Mouse (Mus musculus) midbrain, embryonic 12.5 days (tissue): ENCODE measurements around the gene Hs3st5. TPM values are rescaled to one million over a fixed set of nuclear protein-coding genes. Genes with fewer than 3 reads are reported as not detected.
"Not testable (repeated sequence)": the region's sequence is repeated elsewhere in the genome, so short reads cannot be mapped to it uniquely, and the experiment has no call there.

Source experiments
- ATAC-seq: fragments of 200-750 bp; cut with Nextera tagmentation; 2 replicates; pipeline ENCODE4 v1.8.0; 2017; ENCODE audit warnings: low read depth, moderate TSS enrichment, moderate library complexity; ENCODE audit not compliant: low FRiP score
- H3K27ac ChIP-seq: fragments of 300-500 bp; sonication (generic); replicated peaks from 2 replicates; pipeline ENCODE4 v1.5.1; 2016; ENCODE audit warnings: mild to moderate bottlenecking
- H3K27me3 ChIP-seq: fragments of 300-500 bp; sonication (generic); 2 replicates; pipeline ENCODE4 v1.6.1; 2016; ENCODE audit warnings: mild to moderate bottlenecking
- H3K36me3 ChIP-seq: fragments of 300-500 bp; sonication (generic); 2 replicates; pipeline ENCODE4 v1.6.1; 2016
- H3K4me1 ChIP-seq: fragments of 300-500 bp; sonication (generic); 2 replicates; pipeline ENCODE4 v1.6.1; 2016
- H3K4me2 ChIP-seq: fragments of 300-500 bp; sonication (generic); replicated peaks from 2 replicates; pipeline ENCODE4 v1.6.1; 2016; ENCODE audit warnings: mild to moderate bottlenecking, moderate library complexity
- H3K4me3 ChIP-seq: fragments of 300-500 bp; sonication (generic); 2 replicates; pipeline ENCODE4 v1.5.1; 2016; ENCODE audit warnings: mild to moderate bottlenecking
- H3K9ac ChIP-seq: fragments of 300-500 bp; sonication (generic); replicated peaks from 2 replicates; pipeline ENCODE4 v1.6.1; 2016; ENCODE audit warnings: mild to moderate bottlenecking, moderate library complexity
- H3K9me3 ChIP-seq: fragments of 300-500 bp; sonication (generic); 2 replicates; pipeline ENCODE4 v1.6.1; 2016; ENCODE audit warnings: mild to moderate bottlenecking
- WGBS: fragments of 180-500 bp; shearing (Covaris S2); methylation state at CpG from one replicate; pipeline ENCODE4 v1.1.7; 2016; 5-methylcytosine and 5-hydroxymethylcytosine counted together
- polyA plus RNA-seq: library from polyadenylated mRNA; unstranded; fragments of >200 nt; fragmentation: Nextera tagmentation; extraction: Ambion mirVana; gene quantifications from 2 replicates; pipeline ENCODE4 v1.2.1, GENCODE M21; 2016

The Hs3st5 gene
- polyA plus RNA-seq, 1 experiment from 2014 or later, result 7.6 TPM

GRCm38 (mm10) chr10:36572540-36572939 lies 65.9 kb downstream of the Hs3st5 start:
- H3K27me3 ChIP-seq, result no peaks in the 10 kb centered on the region
- no peak overlapping the region for H3K9ac ChIP-seq
- H3K4me3 ChIP-seq, result no peak overlapping the region
- peaks cover 7% of the 10 kb centered on the region; the same call in 1 of the 2 replicates for H3K4me1 ChIP-seq
- no peaks in the 10 kb centered on the region for H3K9me3 ChIP-seq
- no peaks in the 10 kb centered on the region for H3K36me3 ChIP-seq
- 57% methylated on average over 3 of the region's 3 CpGs for WGBS
- H3K4me2 ChIP-seq, result no peak overlapping the region
- peak; percentile 58; the same call in 1 of the 2 replicates for ATAC-seq
- no peak overlapping the region for H3K27ac ChIP-seq

GRCm38 (mm10) chr10:36578375-36579145 lies 71.9 kb downstream of the Hs3st5 start:
- no peak overlapping the region for H3K27ac ChIP-seq
- H3K27me3 ChIP-seq, result no peaks in the 10 kb centered on the region
- no peak overlapping the region for H3K4me3 ChIP-seq
- no peaks in the 10 kb centered on the region for H3K4me1 ChIP-seq
- 0 out of 2 replicates have a peak, but pooled peaks have one; percentile 47 for ATAC-seq
- no peak overlapping the region for H3K4me2 ChIP-seq
- 48% methylated on average over 4 of the region's 4 CpGs for WGBS
- H3K9me3 ChIP-seq, result no peaks in the 10 kb centered on the region
- H3K36me3 ChIP-seq, result no peaks in the 10 kb centered on the region
- no peak overlapping the region for H3K9ac ChIP-seq

- Histone ChIP-seq H3K27me3 (no peaks in the 10 kb centered on the region), H3K4me2 (no peak overlapping the region), H3K9ac (no peak overlapping the region), H3K4me1 (no peaks in the 10 kb centered on the region), H3K4me3 (no peak overlapping the region), H3K36me3 (no peaks in the 10 kb centered on the region), H3K27ac (no peak overlapping the region), H3K9me3 (no peaks in the 10 kb centered on the region)
- ATAC-seq, result no peak
- 83% methylated on average over 1 of the region's 1 CpGs for WGBS
Observed at GRCm38 (mm10) chr10:36610400-36610799, 103.8 kb downstream of the Hs3st5 start.

GRCm38 (mm10) chr10:36611415-36611814 lies 104.8 kb downstream of the Hs3st5 start:
- not testable (repeated sequence) for H3K36me3 ChIP-seq, ATAC-seq, H3K4me3 ChIP-seq, H3K4me1 ChIP-seq, H3K9ac ChIP-seq, H3K9me3 ChIP-seq, H3K27me3 ChIP-seq, H3K4me2 ChIP-seq, H3K27ac ChIP-seq
- WGBS, result 19% methylated on average over 1 of the region's 1 CpGs

- no peaks in the 10 kb centered on the region for H3K4me1 ChIP-seq
- H3K4me3 ChIP-seq, result no peak overlapping the region
- H3K36me3 ChIP-seq, result no peaks in the 10 kb centered on the region
- H3K4me2 ChIP-seq, result no peak overlapping the region
- H3K27me3 ChIP-seq, result no peaks in the 10 kb centered on the region
- no peaks in the 10 kb centered on the region for H3K9me3 ChIP-seq
- H3K27ac ChIP-seq, result no peak overlapping the region
- H3K9ac ChIP-seq, result no peak overlapping the region
- WGBS, result 82% methylated on average over 1 of the region's 1 CpGs
- ATAC-seq, result no peak; the same call in 1 of the 2 replicates
Observed at GRCm38 (mm10) chr10:36623037-36623436, 116.4 kb downstream of the Hs3st5 start.

- no peaks in the 10 kb centered on the region for H3K4me1 ChIP-seq
- H3K27me3 ChIP-seq, result no peaks in the 10 kb centered on the region
- H3K36me3 ChIP-seq, result no peaks in the 10 kb centered on the region
- H3K9ac ChIP-seq, result no peak overlapping the region
- no peak overlapping the region for H3K27ac ChIP-seq
- no peak for ATAC-seq
- H3K9me3 ChIP-seq, result no peaks in the 10 kb centered on the region
- H3K4me2 ChIP-seq, result no peak overlapping the region
- no peak overlapping the region for H3K4me3 ChIP-seq
- WGBS, result 91% methylated on average over 4 of the region's 4 CpGs
Observed at GRCm38 (mm10) chr10:36627952-36628351, 121.3 kb downstream of the Hs3st5 start.

GRCm38 (mm10) chr10:36631746-36632145 lies 125.1 kb downstream of the Hs3st5 start:
- no peaks in the 10 kb centered on the region for H3K27me3 ChIP-seq
- WGBS, result 74% methylated on average over 1 of the region's 1 CpGs

GRCm38 (mm10) chr10:36650653-36651052 lies 144.0 kb downstream of the Hs3st5 start:
- no peaks in the 10 kb centered on the region for H3K4me1 ChIP-seq
- H3K36me3 ChIP-seq, result no peaks in the 10 kb centered on the region
- no peak overlapping the region for H3K9ac ChIP-seq
- no peak overlapping the region for H3K4me2 ChIP-seq
- H3K27me3 ChIP-seq, result no peaks in the 10 kb centered on the region
- WGBS, result 90% methylated on average over 5 of the region's 5 CpGs
- H3K4me3 ChIP-seq, result no peak overlapping the region
- no peaks in the 10 kb centered on the region for H3K9me3 ChIP-seq
- H3K27ac ChIP-seq, result no peak overlapping the region
- ATAC-seq, result no peak

More at GRCm38 (mm10) chr10:36631746-36632145, 125.1 kb downstream of the Hs3st5 start:
- H3K9me3 ChIP-seq, result no peaks in the 10 kb centered on the region
- no peaks in the 10 kb centered on the region for H3K36me3 ChIP-seq
- H3K9ac ChIP-seq, result no peak overlapping the region
- ATAC-seq, result no peak
- no peak overlapping the region for H3K4me3 ChIP-seq
- H3K4me1 ChIP-seq, result no peaks in the 10 kb centered on the region
- H3K4me2 ChIP-seq, result no peak overlapping the region
- no peak overlapping the region for H3K27ac ChIP-seq

- H3K4me2 ChIP-seq, result no peak overlapping the region
- H3K9me3 ChIP-seq, result no peaks in the 10 kb centered on the region
- H3K27me3 ChIP-seq, result no peaks in the 10 kb centered on the region
- H3K4me3 ChIP-seq, result no peak overlapping the region
- ATAC-seq, result no peak
- WGBS, result 82% methylated on average over 3 of the region's 3 CpGs
- no peaks in the 10 kb centered on the region for H3K4me1 ChIP-seq
- no peaks in the 10 kb centered on the region for H3K36me3 ChIP-seq
- no peak overlapping the region for H3K9ac ChIP-seq
- H3K27ac ChIP-seq, result no peak overlapping the region
Observed at GRCm38 (mm10) chr10:36713974-36714373, 207.4 kb downstream of the Hs3st5 start.

GRCm38 (mm10) chr10:36726239-36726638 lies 219.6 kb downstream of the Hs3st5 start:
- H3K27me3 ChIP-seq, result no peaks in the 10 kb centered on the region
- WGBS, result 95% methylated on average over 3 of the region's 3 CpGs
- no peaks in the 10 kb centered on the region for H3K9me3 ChIP-seq
- ATAC-seq, result no peak
- H3K4me3 ChIP-seq, result no peak overlapping the region
- no peak overlapping the region for H3K4me2 ChIP-seq
- no peaks in the 10 kb centered on the region for H3K36me3 ChIP-seq
- no peak overlapping the region for H3K9ac ChIP-seq
- H3K4me1 ChIP-seq, result no peaks in the 10 kb centered on the region
- H3K27ac ChIP-seq, result no peak overlapping the region

GRCm38 (mm10) chr10:36729361-36730098 lies 222.9 kb downstream of the Hs3st5 start:
- Histone ChIP-seq H3K27ac (no peak overlapping the region), H3K36me3 (no peaks in the 10 kb centered on the region), H3K4me2 (no peak overlapping the region), H3K27me3 (no peaks in the 10 kb centered on the region), H3K4me1 (no peaks in the 10 kb centered on the region), H3K9me3 (no peaks in the 10 kb centered on the region), H3K9ac (no peak overlapping the region), H3K4me3 (no peak overlapping the region)
- WGBS, result 58% methylated on average over 13 of the region's 13 CpGs
- ATAC-seq, result 0 out of 2 replicates have a peak, but pooled peaks have one; percentile 44

- no peaks in the 10 kb centered on the region for H3K27me3 ChIP-seq
- H3K4me3 ChIP-seq, result no peak overlapping the region
- H3K9me3 ChIP-seq, result no peaks in the 10 kb centered on the region
- no peak overlapping the region for H3K27ac ChIP-seq
- H3K36me3 ChIP-seq, result no peaks in the 10 kb centered on the region
- no peaks in the 10 kb centered on the region for H3K4me1 ChIP-seq
- no peak overlapping the region for H3K9ac ChIP-seq
- no peak for ATAC-seq
- H3K4me2 ChIP-seq, result no peak overlapping the region
Observed at GRCm38 (mm10) chr10:36739375-36739774, 232.8 kb downstream of the Hs3st5 start.
